Mouse (Mus musculus) left cerebral cortex, postnatal 4 days (tissue): ENCODE data around the gene Magel2. TPM values are rescaled to one million over a fixed set of nuclear protein-coding genes. Genes with fewer than 3 reads are reported as not detected.
A peak's percentile ranks its signal among the peaks of the same experiment; 100 is the strongest.

Experiments used
- DNase-seq: peaks from one replicate; pipeline ENCODE4 v3.0.0-alpha.2; 2022
- intact Hi-C: fragments of 180-260 bp; cut with DNase I; formaldehyde crosslinking; loops from one replicate; pipeline ENCODE4 v1.15.1; 2025
- total RNA-seq, 2 experiments: library from RNA; stranded (reverse); gene quantifications; 2 replicates each; pipeline ENCODE4 v1.2.3; 2021

Magel2 gene
- total RNA-seq, 2 experiments from 2014 or later, result 6.7 to 12.1 TPM

GRCm38 (mm10) chr7:62420566-62420965 is 43.8 kb downstream of the Magel2 start:
- DNase-seq, result peak; percentile 15
- intact Hi-C loops, result no loop called here

DNA sequence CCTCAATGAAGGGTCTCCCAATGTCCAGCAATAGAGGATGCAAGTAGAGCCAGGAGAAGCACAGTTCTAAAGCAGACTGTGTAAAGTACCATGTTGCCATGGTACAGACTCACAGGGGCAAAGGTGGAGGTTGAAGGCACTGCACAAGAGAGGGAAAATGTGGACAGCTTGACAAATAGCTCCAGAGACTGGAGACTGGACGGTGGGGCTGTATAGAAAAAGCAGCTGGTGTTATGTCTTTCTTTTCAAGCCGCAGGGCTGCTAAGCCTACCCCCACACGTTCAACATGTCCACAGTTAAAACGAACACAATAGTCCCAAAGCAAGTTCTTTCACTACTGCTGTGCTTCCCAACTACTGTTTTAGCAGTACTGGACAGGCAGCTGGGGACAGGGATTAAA is 46.4 kb downstream of the Magel2 start:
- no peak for DNase-seq
- intact Hi-C loops, result no loop called here

DNA sequence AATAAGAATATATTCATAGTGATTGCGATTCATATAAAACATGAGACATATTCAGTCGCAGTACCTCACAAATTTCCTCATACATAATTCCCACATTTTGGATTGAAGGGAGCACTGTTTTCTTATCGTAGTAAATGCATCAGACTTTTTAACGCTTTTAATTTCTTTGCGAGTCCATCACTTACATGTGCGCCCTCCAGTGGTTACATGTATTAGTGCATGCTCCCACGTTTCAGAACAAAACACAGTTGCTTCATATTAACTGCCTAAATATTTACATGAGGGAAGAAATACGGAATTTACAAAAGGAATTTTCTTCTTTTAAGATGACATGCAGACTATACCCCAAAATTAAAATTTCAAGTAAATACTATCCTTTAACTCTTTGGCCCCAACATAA is 51.5 kb downstream of the Magel2 start:
- DNase-seq, result peak; percentile 7
- intact Hi-C loops, result no loop called here

Other genes with a start within 250 kb of the Magel2 start
- 100 to 1,000 TPM; 202 to 230 TPM for gene Ndn, start 30.4 kb upstream of the Magel2 start, total RNA-seq
- gene Mkrn3, start 43.1 kb downstream of the Magel2 start, total RNA-seq, result 10 to 100 TPM; 17.9 to 19.8 TPM
- 1 to 10 TPM; 1.5 to 2.5 TPM for gene Peg12, start 87.5 kb downstream of the Magel2 start, total RNA-seq